Mouse (Mus musculus) urinary bladder, postnatal 14 days (tissue): ENCODE data around the gene Fthl17a.

Source experiments
- DNase-seq: peaks from one replicate; pipeline ENCODE4 v3.0.0; 2021; ENCODE audit warnings: low spot score

Fthl17a gene

DNA sequence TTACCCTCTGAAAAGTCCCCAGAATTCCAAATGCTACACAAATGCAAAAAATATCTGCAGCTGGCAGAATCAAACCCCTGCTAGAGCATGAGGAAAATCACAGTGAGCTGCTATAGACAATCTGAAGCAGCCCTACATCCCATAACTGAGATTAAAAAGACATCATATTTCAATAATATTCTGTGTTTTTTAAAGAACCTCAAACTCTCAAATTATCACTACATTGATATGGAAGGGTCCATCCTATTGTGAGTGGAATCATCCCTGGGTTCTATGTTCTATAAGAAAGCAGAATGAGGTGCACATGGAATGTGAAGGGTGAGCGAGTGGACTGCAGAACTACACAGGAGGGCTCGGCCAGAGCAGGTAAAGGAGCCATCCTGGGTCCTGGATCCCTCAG, at the start of gene Fthl17a:
Gene Fthl17a (plus strand): TSS at position 301 of the 400 bp plus-strand sequence.
- DNase-seq = no peak

DNA sequence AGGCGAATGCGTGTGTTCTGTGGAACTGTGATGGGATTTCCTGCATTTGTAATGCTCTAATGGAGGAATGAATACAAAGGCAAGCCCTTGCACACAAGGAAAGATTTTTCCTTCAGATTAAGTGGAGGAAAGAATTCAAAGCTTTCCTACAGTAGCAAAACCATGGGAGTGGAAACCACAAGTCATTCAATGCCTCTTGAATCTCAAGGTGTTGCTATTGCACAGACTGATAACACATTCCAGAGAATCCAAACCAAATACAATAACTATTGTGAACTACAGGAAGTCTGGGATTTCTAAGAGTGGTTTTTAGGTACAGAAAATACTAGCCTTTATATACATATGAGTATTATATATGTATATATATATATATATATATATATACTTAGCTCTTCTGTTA, 42.5 kb upstream of the Fthl17a start:
- DNase-seq = no peak

DNA sequence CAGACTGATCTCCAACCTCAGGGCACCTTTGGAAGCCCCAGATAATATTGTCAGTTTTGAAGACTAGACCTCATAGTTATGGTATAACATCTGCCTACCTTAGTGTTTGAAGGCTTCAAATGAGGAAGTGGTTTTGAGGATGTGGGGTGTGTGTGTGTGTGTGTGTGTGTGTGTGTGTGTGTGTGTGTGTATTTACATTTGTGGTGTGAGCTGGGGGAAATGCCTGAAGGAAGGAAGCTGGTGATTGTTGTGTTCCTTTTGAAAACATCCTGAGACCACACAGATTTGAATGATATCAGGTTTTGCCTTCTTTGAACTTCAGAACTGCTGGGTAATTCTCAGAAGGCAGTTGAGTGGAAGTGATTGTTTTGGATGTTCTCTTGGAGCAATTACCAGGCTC, 22.6 kb upstream of the Fthl17a start:
- DNase-seq = no peak

DNA sequence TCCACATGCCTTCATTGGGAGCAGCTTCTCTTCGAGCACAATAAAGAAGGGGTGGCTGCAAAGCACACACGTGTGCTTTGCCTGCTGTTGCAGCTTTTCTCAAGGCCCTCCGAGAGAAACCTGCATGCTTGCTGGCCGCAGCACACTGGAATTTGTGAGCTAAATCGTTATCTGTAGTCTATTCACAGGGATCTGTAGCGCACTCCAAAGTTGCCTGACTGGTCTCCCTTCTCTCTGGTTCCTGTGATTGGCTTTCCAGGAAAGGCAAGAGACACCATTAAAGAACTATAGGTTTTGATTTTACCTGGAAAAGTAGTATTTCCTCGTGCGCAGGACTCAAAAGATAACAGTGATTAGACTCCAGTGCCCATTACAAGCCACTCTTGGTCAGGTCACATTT, 22.3 kb downstream of the Fthl17a start:
- peak; percentile 36 for DNase-seq

DNA sequence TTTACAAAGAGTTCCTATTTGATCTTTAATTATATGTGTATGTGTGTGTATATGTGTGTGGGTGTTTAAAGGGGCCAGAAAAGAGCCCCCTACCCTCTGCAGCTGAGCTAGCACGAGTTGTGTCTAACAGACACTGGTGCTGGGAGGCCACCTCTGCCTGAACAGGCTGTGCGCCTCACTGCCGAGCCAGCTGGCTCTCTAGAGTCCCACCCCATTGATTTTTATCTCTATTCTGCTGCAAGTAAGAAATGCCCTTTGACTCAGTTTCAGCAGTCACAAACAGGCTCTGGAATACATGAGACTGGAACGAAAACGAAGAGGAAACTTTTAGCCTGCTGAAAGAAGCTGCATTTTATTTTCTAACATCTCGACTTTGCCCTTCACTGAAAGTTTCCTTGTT, 22.8 kb downstream of the Fthl17a start:
- DNase-seq = peak; percentile 35

DNA sequence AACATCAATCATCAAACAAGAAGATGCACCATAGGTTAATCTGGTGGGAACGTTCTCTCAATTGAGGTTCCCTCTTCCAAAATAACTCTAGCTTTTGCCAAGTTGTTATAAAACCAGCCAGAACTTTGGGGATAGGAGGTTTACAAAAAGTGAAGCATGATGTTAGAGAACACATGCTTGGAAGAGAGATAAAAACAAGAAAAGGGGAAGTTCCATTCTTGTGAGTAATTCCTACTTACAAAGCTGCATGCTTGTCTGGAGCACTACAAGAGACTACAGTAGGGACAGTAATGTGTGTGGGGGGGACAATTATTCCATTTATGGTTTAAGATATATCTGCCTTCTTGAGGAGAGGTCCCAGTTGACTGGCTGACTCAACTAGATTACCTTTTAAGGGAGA, 40.4 kb downstream of the Fthl17a start:
- no peak for DNase-seq

DNA sequence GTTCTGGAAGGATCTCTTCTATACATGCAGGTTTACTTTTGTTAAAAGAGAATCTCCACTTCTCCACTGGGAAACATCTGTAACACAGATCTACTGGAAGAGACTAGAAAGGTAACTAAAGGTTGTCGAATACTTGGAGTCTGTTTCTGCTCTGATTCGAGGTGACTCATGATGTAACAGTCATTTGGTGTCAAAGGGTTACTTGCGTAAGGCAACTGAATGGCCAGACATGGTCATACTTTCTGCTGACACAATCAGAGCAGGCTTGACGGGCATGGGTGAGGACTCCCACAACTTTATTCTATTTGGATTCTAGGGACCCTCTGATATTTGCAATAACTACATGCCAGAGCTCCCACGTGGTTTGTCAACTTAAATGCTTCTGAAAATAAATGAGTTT, 43.3 kb downstream of the Fthl17a start:
- DNase-seq = no peak

DNA sequence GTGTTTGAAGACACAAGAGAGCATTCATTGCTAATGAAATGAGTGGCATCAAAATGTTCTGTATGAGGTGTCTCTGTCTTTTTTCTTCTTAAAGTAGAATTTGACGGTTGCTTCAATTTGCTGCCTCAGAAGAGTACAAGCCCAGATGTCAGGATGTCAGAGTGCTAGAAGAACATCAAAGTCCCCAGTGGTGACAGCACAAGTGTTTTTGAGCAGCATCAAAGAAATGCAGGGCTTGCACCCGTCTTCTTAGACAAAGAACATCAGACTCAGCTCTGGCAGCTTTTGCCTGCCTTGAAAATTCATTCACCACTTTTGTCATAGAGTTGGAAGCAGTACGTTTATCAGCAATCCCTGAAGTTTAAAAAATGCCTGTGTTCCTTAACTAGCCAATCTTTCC, 44.5 kb downstream of the Fthl17a start:
- DNase-seq = no peak

DNA sequence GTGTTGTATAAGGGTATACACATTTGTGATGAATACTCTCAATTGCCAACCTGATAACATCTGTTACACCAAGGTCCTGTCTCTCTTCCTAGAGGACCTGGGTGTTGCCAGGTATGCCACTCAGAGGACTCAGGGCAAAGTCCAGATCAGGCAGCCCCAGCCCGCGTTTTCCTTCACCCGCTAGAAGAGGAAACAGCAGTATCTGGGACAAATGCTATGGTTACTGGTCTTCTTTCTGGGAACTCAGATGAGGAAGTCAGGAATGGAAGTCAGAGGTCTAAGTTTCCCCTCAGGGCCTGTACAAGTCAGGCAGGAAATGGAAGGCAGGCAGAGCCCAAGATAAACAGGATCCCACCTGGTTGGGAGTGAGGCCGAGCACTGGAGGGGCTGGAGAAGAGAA, 55.2 kb downstream of the Fthl17a start:
- no peak for DNase-seq

DNA sequence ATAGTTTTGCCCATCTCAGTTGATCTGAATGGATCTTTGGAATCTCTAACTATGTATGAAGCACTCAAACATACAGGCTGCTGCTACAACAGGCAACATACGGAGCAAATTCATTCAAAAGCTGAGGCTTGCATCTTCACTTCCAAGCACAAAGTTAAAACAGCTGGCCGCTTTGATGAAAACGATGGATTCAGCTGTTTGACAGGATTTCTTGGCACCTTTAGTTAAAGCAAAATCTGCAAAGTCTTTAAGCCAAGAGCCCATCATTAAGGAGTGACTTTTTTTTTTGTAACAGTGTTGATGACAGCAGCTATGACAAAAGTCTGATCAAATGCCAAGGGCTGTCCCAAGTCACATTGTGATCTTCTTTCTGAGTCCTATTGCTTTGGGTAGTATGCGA, 69.1 kb downstream of the Fthl17a start:
- no peak for DNase-seq

DNA sequence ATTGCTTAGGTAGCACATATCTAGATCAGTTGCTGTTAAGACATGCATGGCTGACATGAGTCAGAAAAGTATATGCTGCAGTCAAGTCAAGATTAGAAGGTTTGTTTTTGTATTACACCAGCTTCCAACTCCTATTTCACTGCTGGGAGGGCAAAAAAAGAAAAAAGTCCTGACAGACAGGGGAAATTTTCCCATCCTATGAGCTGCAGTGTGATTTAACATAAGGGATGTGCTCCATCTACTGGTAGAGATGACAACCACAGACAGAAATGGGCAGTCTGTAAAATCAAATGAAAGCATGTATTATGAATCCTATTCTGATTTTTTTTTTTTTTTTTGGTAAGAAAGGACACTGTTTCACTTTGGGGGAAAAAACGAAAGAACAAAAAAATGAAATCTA, 69.7 kb downstream of the Fthl17a start:
- DNase-seq = no peak
